Mouse (Mus musculus) hematopoietic stem cell, adult 5-6 weeks (primary cell): Measurements from ENCODE around the gene Sds. TPM values are rescaled to one million over a fixed set of nuclear protein-coding genes. Genes with fewer than 3 reads are reported as not detected.
"Not testable (repeated sequence)": the region's sequence is repeated elsewhere in the genome, so short reads cannot be mapped to it uniquely, and the experiment has no call there.

Source experiments
- ATAC-seq, 2 experiments: fragments of 125-278 bp in 1 of 2; replicated peaks in 1 of 2; 2 replicates each; pipeline ENCODE4 v1.8.0; 2016 to 2017; ENCODE audit warnings: inconsistent platforms in 2 of 2, mild to moderate bottlenecking in 2 of 2, moderate number of reproducible peaks in 2 of 2, low read depth in 1 of 2, moderate TSS enrichment in 1 of 2; ENCODE audit not compliant: low FRiP score in 2 of 2, poor library complexity in 2 of 2, severe bottlenecking in 2 of 2, insufficient read depth in 1 of 2, low TSS enrichment in 1 of 2
- total RNA-seq: library from RNA; stranded (forward); fragments of 172-1452, 232-1000 nt; gene quantifications from 2 replicates; pipeline ENCODE4 v1.2.3, GENCODE M21; 2017

Sds gene
- total RNA-seq, 1 experiment from 2014 or later = not detected

DNA sequence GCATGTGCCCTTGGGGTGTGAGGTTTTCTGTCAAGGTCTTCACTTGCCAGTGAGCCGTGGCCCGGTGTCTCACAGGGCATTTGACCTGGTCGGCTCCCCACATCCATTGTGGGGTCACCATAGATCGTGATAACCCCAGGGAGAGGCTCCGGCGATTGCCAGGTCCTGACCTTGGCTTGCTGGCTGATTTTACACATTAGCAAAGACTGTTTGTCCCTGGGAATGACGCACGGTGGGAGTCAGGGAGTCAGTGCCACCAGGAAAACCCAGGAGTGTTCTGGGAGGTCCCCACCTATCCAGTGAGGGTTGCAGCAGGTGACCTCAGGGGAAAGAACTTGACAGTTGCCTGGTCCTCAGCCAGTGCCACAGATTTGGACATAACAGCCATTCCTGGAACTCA lies 3.6 kb upstream of the Sds start, which contains the start of gene Sdsl:
Gene Sdsl, minus strand, starts transcription at position 41 of the 400 bp plus-strand sequence.
- no peak for ATAC-seq

DNA sequence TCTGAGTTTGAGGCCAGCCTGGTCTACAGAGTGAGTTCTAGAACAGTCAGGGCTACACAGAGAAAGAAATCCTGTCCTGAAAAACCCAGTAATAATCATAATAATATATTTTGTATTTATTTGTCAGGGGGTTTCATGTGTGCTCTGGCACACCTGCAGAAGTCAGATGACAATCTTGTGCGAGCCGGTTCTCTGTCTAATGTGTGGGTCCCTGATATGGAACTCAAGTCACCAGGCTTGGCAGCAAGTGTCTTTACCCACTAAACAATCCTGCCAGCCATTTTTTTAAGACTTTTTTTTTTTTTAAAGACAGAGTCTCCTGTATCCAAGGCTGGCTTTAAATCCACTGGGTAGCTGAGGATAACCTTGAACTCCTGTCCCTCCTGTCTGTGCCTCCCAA lies 3.0 kb upstream of the Sds start:
- no peak for ATAC-seq

DNA sequence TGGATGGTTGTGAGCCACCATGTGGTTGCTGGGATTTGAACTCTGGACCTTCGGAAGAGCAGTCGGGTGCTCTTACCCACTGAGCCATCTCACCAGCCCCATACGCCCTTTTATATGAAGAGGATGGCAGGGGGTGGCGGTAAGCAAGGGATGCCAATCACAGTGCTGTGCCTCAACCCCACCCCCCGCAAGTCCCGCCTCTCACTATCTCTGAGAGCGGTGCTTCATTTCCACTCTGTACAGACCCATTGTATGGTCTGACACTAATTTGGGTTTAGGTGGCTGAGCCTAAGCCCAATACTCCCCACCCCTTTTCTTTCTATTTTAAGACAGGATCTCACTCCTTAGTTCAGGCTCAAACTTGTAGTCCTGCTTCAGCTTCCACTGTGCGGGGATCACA lies 465 bp upstream of the Sds start:
- no peak for ATAC-seq

DNA sequence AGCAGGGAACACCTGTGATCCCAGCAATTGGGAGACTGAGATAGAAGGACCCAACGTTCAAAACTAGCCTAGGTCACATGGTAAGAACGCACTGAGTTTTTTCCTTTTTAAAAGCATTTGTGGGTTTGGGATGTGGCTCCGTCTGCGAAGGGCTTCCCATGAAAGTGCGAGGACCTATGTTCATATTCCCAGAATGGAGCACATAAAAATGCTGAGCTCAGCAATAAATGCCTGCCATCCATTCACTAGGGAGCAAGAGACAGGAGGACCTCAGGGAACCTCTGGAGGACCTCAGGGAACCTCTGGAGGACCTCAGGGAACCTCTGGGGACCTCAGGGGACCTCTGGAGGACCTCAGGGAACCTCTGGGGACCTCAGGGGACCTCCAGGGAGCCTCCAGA lies 1.7 kb downstream of the Sds start:
- ATAC-seq = no peak

GRCm38 (mm10) chr5:120479538-120479937 lies 3.2 kb downstream of the Sds start:
- ATAC-seq = no peak

DNA sequence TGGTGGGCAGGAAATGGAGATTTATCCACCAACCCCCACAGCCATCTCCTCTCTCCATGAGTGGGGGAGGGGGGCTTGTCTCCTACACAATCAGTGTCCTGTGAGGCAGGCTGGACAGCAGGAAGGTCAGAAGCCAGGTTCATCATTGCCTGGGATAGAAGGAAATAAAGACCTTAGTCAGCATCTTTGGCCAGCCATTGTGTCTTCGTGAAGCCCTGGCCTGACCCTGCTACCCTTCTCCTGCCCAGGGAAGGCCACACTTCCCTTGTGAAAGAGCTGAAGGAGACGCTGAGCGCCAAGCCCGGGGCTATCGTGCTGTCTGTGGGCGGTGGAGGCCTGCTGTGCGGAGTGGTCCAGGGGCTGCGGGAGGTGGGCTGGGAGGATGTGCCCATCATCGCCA lies 4.9 kb downstream of the Sds start:
- ATAC-seq = no peak

DNA sequence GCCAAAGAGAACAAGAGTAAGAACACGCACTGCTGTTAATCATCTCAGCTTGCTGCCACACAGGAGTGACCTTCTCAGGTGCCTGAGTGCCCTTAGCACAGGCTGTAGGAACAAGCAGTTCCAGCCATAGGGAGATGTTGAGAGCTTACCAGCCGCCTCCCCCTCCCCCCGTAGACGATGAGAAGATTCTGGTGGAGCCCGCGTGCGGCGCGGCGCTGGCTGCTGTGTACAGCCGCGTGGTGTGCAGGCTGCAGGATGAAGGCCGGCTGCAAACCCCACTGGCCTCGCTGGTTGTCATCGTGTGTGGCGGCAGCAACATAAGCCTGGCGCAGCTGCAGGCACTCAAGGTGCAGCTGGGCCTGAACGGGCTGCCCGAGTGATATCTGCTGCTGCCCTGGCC lies 7.1 kb downstream of the Sds start:
- ATAC-seq = no peak

- no peak for ATAC-seq
These were observed 11.5 kb downstream of the Sds start for GRCm38 (mm10) chr5:120487844-120488243.

DNA sequence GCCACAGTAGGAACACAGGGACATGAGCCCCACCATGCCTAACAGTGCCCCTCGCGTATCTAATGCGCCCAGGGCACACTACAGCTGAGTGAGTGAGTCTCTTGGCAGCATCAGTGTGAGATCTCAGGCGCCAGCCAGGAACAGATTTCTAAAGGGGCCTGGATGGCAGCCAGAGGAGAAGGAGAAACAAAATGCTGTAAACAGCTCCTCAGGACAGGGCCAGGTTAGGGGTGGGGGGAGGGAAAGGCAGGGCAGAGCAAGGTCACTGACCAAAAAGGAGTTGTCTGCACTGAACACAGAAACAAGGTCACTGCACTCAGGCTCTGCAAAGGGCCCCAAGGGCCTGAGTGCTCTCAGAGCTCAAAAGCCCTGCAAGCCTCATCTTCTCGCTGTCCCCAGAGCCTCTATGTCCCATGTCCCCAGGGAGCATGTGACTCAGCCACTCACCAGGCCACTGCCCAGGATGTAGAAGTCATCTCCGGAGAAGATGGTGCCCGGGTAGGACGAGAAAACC lies 14.4 kb downstream of the Sds start:
- ATAC-seq = no peak

DNA sequence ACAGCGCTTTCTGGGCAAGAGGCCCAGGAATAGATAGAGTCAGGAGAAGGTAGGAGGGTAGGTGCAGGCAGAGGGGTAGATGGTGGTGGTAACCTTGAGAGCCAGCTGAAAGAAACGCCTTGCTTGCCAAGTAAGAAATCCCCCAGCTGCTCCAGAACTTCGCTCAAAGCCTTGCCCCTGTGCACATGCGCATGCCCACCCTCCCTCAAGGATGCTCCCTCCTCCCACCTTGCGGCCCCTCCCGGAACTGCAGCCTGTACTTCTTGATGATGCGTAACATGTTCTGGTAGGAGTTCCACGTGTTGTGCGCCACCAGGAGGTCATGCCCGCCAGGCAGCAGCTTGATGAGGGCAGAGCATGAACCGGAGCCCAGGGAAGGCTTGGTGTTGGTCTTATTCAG lies 16.1 kb downstream of the Sds start:
- ATAC-seq = no peak

DNA sequence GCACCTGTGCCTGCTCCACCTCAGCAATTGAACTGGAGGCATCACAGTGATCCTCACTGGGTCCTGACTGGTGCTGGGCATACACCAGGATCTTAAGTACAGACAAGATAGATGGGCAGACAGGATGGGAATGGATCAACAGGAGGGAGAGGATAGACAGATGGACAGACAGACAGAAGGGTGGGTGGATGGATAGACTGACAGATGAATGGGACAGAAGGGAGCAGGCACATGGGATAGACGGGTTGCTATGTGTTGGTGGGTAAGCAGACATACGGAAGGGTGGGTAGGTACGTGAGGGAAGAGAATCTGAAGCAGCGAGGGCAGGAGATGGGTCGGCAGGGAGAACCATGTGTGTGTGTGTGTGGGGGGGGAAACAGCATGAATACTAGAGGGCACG lies 17.1 kb downstream of the Sds start:
- ATAC-seq = no peak

- ATAC-seq = no peak
These were observed 17.6 kb downstream of the Sds start for GRCm38 (mm10) chr5:120493873-120494395.

DNA sequence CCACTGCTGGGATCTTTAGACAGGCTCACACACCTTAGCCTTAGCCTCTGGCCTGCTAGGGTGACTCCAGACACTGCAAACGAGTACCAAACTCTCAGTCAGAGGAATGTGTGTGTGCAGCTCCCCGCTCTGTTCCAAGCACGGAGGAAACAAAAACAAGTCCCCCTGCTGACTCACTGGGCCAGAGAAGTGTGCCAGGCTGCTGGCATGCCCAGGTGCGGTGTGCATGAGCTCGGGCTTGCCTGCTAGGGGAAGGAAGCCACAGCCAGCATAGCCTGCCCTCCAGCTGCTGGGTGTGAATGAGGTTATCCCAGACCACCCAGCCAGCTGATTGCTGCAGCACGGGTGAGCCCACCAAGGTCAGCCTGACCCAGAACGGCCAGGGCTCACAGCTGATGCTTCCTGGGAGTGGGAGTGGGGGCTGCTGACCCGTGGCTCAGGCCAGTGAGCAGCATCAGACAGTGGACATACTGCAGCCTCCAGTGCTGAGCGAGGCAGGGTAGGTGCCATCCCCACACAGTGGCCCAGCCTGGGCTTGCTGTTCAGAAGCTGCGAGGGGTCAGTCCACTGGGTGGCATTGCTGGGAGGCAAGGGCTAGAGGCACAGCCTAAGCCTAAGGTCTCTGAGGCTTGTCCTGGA lies 18.9 kb downstream of the Sds start:
- ATAC-seq = peak; percentile 69 to 81

DNA sequence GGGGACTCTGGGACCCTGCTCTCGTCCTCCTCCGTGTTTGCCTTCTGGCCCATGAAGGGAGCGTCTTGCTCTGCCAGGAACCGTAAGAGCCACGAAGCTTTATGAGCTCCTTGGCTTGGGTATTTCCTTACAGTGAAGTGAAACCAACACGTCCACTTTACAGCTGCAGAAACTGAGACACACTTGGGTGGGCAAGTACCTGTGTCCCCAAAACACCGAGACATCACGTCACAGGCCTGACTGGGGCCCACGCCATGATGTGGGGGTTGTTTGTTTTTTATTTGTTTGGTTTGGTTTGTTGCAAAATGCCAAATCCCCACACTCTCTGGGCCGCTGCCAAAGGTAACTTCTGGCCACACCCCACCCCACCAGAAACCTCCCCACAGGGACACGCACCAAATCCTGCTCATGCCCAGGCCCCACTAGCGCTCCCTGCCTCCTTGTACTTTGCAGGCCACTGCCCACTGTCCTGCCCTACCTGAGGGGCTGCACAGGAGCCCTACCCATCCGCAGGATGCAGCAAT lies 19.4 kb downstream of the Sds start:
- no peak for ATAC-seq

DNA sequence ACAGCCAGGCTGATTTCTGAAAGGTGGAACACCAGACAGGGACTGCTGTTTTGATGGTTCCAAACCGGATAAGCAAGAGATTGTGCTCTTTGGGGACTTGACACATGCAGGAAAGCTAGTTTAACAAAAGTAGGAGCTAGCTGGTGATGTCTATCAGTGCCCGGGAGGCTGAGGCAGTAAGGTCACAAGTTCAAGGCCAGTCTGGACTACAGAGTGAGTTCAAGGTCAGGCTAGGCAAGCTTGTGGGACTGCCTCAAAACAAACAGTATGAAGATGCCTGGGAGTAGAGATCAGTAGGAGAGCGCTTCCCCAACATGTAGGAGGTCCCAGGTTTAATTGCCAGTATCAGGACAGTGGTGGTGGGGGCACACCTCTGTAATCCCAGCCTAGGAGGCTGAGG lies 20.7 kb downstream of the Sds start:
- no peak for ATAC-seq

GRCm38 (mm10) chr5:120499202-120499601 lies 22.9 kb downstream of the Sds start:
- no peak for ATAC-seq

DNA sequence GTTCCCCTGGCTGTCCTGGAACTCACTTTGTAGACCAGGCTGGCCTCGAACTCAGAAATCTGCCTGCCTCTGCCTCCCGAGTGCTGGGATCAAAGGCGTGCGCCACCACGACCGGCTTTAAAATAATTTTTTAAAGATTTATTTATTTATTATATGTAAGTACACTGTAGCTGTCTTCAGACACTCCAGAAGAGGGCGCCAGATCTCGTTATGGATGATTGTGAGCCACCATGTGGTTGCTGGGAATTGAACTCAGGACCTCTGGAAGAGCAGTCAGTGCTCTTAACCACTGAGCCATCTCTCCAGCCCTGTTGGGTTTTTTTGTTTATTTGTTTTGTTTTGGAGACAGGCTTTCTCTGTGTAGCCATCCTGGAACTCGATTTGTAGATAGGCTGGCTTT lies 24.3 kb downstream of the Sds start:
- ATAC-seq = not testable (repeated sequence)

DNA sequence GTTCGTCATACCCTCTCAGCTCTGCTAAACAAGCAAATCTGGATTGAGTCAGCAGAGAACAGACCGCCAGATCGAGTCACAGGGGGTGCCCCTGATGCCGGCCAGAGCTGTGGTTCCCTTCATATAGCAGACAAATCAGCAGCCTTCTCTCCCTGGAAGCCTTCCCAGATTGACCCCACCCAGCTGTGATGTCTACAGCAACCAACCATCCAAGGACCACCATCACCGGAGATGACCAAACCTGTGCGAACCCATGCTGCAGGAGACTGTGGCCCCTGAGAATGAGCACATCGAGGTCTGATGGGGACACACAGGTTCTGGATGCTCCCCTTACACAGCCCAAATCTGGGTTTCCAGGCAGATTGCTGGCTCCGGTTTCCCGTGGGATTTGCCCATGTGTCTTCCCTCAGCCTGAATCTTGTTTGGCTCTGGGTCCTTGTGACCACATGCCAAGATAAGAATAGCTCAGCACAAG lies 25.9 kb downstream of the Sds start:
- ATAC-seq = no peak

GRCm38 (mm10) chr5:120502675-120503143 lies 26.4 kb downstream of the Sds start:
- ATAC-seq = no peak
